Mouse (Mus musculus) brain, embryonic 18.5 days (tissue): ENCODE measurements around the gene Chga.

Source experiments
- DNase-seq: peaks from one replicate; pipeline ENCODE4 v3.0.0-alpha.2; 2012; ENCODE audit warnings: low read depth, low spot score

Gene Chga

GRCm38 (mm10) chr12:102599801-102600200 lies 45.0 kb downstream of the Chga start:
- no peak for DNase-seq

DNA sequence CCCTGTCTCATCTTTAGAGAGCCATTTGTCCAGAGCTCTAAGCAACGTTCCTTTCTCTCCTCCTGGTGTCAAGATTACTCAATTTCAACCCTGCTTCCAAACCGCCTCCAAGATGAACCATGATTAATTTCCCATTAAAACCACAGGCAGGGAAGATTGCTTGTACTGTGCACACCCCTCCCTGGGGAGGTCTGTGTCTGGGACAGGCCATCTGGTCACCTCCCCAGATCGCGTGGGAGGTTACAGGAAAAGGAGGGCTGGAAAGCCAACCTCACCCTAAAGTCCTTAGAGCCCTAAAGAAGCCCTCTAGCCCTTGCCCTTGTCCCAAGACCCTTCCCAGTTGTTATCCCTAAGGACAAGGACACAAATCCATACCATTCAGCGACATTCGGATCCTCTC lies 45.6 kb downstream of the Chga start:
- DNase-seq = no peak

GRCm38 (mm10) chr12:102601847-102602246 lies 47.1 kb downstream of the Chga start:
- DNase-seq = no peak

DNA sequence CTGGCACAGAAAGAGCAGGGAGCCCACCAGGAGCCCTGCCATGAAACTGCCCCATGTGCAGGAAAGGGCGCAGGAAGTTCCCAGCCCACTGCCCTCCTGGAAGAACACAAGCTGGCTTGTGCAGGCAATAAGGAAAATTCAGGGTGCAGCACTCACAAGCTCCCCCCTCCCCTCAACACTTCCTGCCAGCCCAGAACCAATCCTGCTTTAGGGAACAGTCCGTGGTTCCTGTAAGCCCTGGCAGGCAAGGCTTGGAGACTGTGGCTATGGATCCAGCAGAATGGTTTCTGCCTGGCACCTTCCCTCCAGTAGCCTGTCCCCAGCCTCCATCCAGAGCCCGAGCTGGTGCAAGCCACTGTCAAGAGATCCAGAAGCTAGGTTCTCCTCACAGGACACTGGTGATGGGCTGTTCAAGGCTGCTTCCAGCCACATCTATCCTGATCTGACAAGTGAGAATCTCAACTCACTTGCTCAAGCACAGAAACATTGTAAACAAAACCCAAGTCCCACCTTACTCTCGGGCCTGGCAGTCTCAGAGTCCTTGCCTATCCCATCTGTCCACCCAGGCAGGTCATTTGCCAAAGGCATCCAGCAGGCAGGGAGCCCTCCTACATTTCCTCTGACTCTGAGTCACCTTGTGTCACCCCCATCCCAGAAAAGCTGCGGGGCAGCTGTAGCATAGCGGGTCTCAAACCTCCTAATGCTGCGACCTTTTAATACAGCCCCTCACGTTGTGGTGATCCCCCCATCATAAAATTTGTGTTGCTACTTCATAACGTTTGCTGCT lies 47.7 kb downstream of the Chga start:
- no peak for DNase-seq

DNA sequence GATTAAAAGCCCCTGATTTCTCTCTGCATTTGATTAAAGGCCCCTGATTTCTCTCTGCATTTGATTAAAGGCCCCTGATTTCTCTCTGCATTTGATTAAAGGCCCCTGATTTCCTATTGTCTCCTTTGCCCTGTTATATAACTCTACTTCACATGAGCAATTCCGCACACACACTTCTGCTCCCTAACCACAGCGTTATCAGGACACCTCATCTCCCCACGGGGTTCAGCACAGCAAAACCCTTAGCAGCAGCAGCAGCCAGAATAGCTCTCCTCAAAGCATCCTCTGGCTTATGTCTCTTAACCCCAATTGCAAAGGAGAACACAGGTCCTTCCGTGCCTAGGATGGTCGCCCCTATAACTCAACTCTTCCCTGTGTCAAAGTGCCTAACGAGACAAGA lies 50.8 kb downstream of the Chga start:
- DNase-seq = no peak

DNA sequence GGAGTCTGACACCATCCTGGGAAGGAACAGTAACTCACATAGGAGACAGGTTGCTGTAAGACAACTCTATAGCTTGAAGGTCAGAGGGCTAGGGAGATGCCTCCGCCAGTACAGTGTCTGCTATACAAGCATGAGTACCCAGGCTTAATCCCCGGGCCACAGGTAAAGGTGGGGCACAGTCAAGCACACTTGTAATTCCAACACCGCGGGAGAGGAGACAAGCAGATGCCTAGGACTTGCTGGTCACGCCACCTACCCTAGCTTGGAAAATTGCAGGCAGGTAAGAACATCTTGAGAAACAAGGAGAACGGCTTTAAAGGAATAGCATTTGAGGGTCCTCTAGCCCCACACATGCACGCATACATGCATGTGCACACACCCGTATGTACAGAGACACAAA lies 52.3 kb downstream of the Chga start:
- no peak for DNase-seq

DNA sequence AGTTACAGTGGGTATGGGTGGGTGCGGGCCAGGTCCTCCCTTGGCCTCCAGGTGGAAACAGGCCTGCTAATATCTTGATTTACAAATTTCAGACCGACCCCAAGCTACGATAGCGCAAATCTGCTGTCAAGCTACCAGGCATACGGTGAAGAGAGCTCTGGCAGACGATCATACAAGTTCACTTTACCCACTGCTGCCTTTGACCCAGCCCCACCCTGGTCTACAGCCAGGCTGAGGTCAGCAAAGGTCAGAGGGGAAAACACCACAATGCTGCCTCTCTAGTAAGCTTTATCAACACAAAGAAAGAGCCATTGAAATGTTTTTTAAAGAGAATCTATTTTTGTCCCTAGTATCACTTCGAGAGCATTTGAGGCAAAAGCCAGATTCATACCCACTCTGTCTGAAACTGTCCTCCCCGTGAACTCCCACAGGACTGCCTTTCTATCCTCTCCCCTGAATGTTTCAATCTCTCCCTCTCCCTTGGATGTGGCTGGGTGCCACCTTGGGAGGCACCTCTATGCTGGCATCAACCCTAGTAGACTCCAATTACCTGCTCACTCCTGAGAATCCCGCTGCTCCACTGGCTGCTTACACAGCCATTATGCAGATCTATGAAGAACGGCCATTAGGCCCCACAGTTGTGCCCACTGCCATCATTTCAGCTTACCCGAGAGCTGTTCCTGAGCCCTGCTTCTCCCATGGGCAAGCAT lies 53.2 kb downstream of the Chga start:
- no peak for DNase-seq

GRCm38 (mm10) chr12:102610927-102611326 lies 56.2 kb downstream of the Chga start:
- no peak for DNase-seq

DNA sequence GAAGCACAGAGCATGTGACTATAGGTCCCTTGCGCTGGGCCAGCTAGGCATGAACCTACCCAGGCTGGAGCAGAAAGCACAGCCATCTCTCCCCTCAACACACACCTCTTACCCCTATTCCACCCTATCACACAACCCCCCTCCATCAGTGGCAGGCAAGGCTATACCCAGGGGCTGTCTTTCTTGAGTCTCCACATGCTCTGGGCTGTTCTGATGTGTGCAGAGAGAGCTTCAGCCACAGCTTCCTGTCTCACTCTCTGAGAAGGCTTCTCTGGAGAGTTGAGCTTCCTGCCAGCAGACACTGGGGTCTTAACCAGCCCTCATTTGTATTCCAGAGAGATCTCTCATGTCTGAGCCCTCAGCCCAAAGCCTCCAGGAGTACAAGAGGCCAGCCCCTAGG lies 57.7 kb downstream of the Chga start:
- DNase-seq = no peak

DNA sequence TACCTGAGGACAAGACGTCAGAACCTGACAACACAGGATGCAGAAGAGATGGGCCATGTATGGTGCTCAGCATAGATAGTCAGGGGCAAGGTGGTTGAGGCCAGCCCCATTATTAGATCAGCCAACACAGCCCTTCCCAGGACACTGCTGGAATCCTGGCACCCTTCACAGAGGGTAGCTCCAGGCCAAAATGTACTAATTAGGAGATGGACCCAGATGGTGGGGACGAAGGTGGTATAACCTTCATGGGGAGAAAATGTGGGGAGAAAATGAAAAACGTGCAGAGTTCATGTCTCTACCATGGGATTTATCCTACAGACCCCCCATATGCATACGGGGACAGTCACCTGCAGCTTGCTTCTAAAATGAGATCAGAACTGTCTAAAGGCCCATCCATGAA lies 58.6 kb downstream of the Chga start:
- DNase-seq = no peak
